Mouse (Mus musculus): ENCODE data around the gene C3ar1. TPM values are rescaled to one million over a fixed set of nuclear protein-coding genes. Genes with fewer than 3 reads are reported as not detected.
A peak's percentile ranks its signal among the peaks of the same experiment; 100 is the strongest.

C3ar1 gene
- polyA plus RNA-seq (2016; fragmentation: Nextera tagmentation; extraction: Ambion mirVana), result 0.74 and 0.85 TPM in 2 replicates

DNA sequence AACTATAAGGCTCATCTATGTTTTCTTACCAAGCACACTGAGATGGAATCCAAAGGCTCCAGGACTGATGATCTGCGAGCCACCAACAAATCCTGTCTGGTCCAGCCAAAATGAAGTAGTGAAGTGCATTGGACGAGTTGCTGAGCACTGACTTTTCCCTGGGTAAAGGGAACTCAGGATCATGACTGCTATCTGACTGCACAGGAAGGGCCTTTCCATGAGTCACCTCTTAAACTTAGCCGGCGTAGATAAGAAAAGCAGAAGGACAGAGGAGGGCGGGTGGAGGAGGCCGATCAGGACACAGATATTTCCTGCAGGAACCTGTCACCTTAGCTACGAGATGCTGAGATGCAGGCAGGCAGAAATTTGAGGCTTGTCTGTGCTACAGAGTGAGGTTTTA, at the start of gene C3ar1:
TSS of gene C3ar1 (minus strand) at position 207 of the 400 bp plus-strand sequence.
- Histone ChIP-seq H3K4me3 (no peak within 1 kb of the TSS), H3K27me3 (ENCODE audit: insufficient read depth, poor library complexity, severe bottlenecking) (no peaks in the 10 kb centered on the region), H3K27ac (no peak within 1 kb of the TSS), H3K36me3 (no peaks in the 10 kb centered on the region), H3K4me1 (peaks cover 10% of the 10 kb centered on the region; the same call in 1 of the 2 replicates), H3K9me3 (no peaks in the 10 kb centered on the region)
- no peak for DNase-seq (ENCODE audit: low spot score)
- WGBS, result 20% methylated on average over 7 of the region's 7 CpGs

DNA sequence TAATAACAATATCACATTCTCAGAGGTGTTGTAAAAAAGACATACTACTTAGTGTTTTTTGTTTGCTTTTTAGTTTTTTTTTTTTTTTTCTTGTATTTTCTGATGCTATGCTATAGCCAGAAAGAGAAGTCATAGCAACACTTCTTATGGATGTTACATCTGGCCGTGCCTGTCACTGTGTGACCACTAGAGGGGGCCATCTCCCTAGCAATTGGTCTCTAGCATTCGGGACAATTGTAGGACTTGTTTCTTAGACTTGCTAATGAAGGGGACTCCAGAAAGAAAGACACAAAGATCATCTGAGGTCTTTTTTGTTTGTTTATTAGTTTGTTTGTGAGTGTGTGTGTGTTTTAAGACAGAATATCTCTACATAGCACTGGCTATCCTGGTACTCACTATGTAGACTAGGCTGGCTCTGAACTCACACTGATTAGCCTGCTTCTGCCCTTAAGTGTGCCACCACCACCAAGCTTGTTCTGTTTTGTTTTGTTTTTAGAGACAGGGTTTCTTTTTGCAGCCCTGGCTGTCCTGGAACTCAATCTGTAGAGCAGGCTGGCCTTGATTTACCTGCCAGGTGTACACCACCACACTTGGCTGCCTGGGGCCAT, 36.6 kb upstream of the C3ar1 start:
- H3K4me1 ChIP-seq, result no peaks in the 10 kb centered on the region
- H3K9me3 ChIP-seq, result no peaks in the 10 kb centered on the region
- WGBS, result 11% methylated on average over 2 of the region's 2 CpGs
- DNase-seq (ENCODE audit: low spot score), result no peak
- H3K36me3 ChIP-seq, result peaks cover 32% of the 10 kb centered on the region
- H3K27me3 ChIP-seq (ENCODE audit: insufficient read depth, poor library complexity, severe bottlenecking), result no peaks in the 10 kb centered on the region
- H3K27ac ChIP-seq, result no peak overlapping the region
- H3K4me3 ChIP-seq, result no peak overlapping the region

DNA sequence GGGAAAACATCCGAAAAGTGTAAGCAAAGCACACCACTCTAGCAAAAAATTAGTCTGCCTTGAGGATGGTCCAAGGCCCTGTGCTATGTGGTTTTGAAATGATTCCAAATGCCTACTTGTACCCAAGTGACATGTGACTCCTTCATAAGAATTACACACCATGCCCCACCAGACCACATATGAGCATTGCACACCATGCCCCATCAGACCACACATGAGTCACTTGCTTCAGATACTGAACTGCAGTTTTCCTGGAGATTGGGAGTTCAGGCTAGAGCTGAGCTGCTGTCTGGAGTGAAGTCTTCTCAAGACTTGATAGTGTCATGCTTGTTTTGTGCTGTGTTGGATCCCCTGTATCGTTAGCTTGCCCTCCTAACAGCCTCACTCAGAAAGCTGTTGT, 33.6 kb upstream of the C3ar1 start:
- WGBS, result 87% methylated on average over 2 of the region's 2 CpGs
- no peak overlapping the region for H3K27ac ChIP-seq

DNA sequence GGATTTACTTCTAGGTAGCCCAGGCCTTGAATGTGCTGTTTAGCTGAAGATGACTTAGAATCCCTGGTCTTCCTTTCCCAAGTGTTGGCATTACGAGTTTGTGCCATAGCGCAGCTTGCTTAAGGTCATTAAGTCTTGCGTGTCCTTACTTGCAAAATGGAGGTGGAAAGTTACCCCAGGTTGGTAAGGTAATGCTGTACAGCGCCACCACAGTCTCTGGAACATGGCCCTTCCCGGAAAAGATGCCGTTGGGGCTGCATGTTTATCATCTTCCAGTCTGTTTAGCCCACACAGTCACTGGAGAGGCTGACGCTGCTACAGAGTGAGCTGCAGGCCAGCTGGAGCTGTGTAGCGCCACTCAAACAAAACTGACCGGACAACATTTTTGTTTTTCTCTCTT, 27.6 kb upstream of the C3ar1 start:
- Histone ChIP-seq H3K9me3 (no peaks in the 10 kb centered on the region), H3K4me3 (no peak overlapping the region), H3K27me3 (ENCODE audit: insufficient read depth, poor library complexity, severe bottlenecking) (no peaks in the 10 kb centered on the region), H3K4me1 (no peaks in the 10 kb centered on the region), H3K36me3 (peaks cover 97% of the 10 kb centered on the region), H3K27ac (no peak overlapping the region)
- no peak for DNase-seq (ENCODE audit: low spot score)
- 94% methylated on average over 9 of the region's 9 CpGs for WGBS

More for the DNA sequence above, 33.6 kb upstream of the C3ar1 start:
- DNase-seq (ENCODE audit: low spot score), result no peak
- no peaks in the 10 kb centered on the region for H3K9me3 ChIP-seq
- no peaks in the 10 kb centered on the region for H3K4me1 ChIP-seq
- H3K36me3 ChIP-seq, result peaks cover 59% of the 10 kb centered on the region
- H3K4me3 ChIP-seq, result no peak overlapping the region
- H3K27me3 ChIP-seq (ENCODE audit: insufficient read depth, poor library complexity, severe bottlenecking), result no peaks in the 10 kb centered on the region

DNA sequence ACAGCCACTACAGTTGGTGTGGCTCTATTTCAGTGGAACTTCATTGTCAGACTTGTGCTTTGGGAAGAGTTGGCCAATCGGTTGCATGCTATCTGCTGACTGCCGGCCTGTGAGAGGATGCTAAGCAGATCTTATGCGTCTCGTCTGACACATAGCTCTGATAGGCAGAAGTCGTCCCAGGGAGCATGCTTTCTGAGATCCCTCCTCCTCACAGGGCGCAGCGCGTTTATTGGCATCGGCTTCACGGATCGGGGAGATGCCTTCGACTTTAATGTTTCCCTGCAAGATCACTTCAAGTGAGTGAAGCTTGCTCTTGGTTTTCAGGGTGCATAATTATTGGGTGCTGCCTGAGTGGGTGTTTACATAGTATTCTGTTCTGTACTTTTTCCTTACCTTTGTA, 25.3 kb upstream of the C3ar1 start:
- peaks cover 86% of the 10 kb centered on the region for H3K36me3 ChIP-seq
- H3K4me3 ChIP-seq, result no peak overlapping the region
- H3K4me1 ChIP-seq, result no peaks in the 10 kb centered on the region
- DNase-seq (ENCODE audit: low spot score), result peak; percentile 52
- WGBS, result 81% methylated on average over 12 of the region's 12 CpGs
- no peak overlapping the region for H3K27ac ChIP-seq
- no peaks in the 10 kb centered on the region for H3K27me3 ChIP-seq (ENCODE audit: insufficient read depth, poor library complexity, severe bottlenecking)
- H3K9me3 ChIP-seq, result no peaks in the 10 kb centered on the region

DNA sequence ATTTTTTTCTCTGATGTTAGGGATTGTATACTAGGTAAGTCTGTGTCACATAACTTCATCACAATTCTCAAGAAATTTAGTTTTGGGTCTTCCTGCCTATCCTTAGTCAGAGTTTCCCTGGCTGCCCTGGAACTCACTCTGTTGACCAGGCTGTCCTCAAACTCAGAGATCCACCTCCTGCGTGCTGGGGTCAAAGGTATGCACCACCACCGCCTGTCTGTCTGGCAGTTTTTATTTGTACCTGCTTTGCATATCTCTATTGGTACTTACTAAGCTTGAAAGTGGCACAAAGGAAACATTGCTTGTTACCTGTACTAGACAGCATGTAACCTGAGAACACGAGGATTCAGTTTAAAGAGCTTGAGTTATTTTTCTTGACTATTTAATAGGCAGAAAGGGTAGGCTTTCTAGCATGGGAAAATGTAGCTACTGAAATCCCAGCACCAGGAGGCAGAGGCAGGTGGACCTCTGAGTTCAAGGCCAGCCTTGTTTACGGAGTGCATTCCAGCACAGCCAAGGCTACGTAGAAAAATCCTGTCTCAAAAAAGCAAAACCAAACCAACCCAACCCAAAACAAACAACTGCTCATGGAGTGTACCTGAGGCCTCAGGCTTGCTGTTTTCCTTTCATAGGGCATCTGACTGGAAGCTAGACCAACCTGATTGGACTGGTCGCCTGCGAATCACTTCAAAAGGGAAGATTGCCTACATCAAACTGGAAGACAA, 24.0 kb upstream of the C3ar1 start:
- DNase-seq (ENCODE audit: low spot score), result no peak
- Histone ChIP-seq H3K4me3 (no peak overlapping the region), H3K4me1 (no peaks in the 10 kb centered on the region), H3K36me3 (peaks cover 75% of the 10 kb centered on the region), H3K27me3 (ENCODE audit: insufficient read depth, poor library complexity, severe bottlenecking) (no peaks in the 10 kb centered on the region), H3K27ac (no peak overlapping the region), H3K9me3 (no peaks in the 10 kb centered on the region)
- WGBS, result 86% methylated on average over 7 of the region's 7 CpGs

DNA sequence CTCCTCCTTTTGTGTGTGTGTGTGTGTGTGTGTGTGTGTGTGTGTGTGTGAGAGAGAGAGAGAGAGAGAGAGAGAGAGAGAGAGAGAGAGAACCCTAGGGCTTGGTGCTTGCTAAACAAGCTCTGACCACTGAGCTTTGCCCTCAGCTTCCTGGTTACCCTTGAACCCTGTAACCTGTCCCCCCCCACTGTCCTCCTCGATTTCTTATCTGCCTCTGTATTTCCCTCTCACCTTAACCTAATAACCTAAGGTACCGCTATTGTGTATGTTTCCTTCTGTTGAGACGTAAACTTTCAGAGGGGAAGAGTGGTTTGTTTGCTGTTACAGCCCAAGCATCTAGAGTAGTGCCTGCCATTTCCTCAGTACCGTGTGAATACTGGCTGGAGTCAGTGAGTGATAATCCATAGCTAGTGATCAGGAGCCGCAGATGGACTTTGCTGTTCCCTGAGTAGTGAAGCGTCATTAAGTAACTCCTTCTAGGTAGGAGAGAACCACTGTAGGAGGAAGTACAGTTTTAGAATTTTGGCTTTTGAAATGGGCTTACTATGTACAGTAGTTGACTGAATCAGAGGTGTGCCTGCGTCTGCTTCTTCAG, 23.3 kb upstream of the C3ar1 start:
- H3K9me3 ChIP-seq, result no peaks in the 10 kb centered on the region
- H3K36me3 ChIP-seq, result peaks cover 69% of the 10 kb centered on the region
- H3K4me3 ChIP-seq, result no peak overlapping the region
- 88% methylated on average over 7 of the region's 7 CpGs for WGBS
- no peak overlapping the region for H3K27ac ChIP-seq
- no peaks in the 10 kb centered on the region for H3K4me1 ChIP-seq
- no peaks in the 10 kb centered on the region for H3K27me3 ChIP-seq (ENCODE audit: insufficient read depth, poor library complexity, severe bottlenecking)
- peak; percentile 24 for DNase-seq (ENCODE audit: low spot score)

DNA sequence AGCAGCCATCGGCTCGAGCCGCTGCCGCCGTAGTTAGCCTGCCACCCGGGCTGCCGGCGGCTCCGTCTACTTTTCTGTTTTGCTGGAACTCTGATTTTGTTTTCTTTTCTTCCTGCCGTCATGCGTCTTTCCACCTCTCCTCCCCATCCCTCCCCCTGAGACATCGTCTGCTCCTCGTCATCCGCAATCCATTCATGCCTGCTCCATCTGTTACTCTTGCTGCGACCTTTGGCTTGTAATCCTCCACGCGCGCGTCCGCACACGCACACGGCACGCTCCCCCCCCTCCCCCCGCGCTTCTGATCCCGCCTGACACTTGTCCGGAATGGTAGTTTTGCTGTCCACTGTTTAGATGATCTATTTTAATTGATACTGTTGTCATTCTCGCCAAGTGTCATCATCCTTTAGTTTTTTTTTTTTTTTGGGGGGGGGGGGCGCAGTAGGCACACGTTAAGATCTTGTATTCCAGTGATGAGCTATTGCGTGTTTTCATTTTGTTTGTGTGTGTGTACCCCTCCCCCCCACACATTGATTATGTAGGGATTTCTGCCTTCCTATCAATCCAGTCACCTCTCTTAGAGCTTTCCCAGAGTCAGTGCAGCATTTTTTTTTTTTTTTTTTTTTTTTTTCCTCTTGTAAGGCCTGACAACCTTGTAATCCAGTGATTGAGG, 18.9 kb upstream of the C3ar1 start:
- Histone ChIP-seq H3K27ac (peak overlapping the region; percentile 96), H3K36me3 (peaks cover 25% of the 10 kb centered on the region), H3K4me3 (peak overlapping the region; percentile 78), H3K27me3 (ENCODE audit: insufficient read depth, poor library complexity, severe bottlenecking) (no peaks in the 10 kb centered on the region), H3K4me1 (no peaks in the 10 kb centered on the region), H3K9me3 (no peaks in the 10 kb centered on the region)
- WGBS, result under 1% methylated on average over 31 of the region's 31 CpGs
- peak; percentile 78 for DNase-seq (ENCODE audit: low spot score)

DNA sequence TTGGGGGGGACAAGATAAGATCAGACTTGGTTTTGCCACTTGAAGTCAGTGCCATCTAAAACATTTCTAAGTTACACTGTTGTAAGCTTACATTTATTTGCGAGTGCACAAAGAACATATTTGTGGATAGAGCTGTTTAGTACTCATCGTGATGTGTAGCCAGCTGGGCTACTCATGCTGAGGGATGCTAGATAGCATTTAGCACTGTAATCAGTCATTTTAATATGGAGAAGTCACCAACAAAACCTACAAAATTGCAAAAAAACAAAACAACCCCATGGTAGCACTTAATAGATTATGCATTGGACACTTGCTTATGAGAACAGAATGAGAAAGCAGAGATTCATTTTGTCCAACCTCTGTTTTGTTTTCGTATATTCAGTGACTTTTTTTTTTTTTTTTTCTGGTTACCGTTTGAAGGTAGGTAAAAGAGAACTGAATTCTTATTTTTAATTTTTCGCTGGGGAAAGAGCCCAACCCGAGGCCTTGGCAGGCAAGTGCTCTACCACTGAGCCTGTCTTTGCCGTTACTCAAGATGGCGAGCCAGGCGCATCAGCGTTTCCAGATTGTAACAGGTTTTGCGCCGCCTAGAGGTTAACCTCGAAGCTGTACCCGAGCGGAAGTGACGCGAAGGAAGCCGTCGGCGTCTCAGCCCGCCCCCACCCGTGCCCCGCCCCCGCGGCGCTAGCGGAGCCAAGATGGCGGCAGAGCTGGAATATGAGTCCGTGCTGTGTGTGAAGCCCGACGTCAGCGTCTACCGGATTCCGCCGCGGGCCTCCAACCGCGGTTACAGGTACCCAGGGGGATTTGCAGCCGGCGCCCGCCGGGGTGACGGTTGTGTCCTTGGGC, 18.1 kb upstream of the C3ar1 start, which contains the start of gene Necap1:
TSS of gene Necap1 (plus strand) at position 604 of the 849 bp plus-strand sequence.
- DNase-seq (ENCODE audit: low spot score), result peak; percentile 97
- H3K4me3 ChIP-seq, result peak within 1 kb of the TSS; percentile 78
- peaks cover 18% of the 10 kb centered on the region for H3K36me3 ChIP-seq
- WGBS, result 7% methylated on average over 43 of the region's 43 CpGs
- no peaks in the 10 kb centered on the region for H3K27me3 ChIP-seq (ENCODE audit: insufficient read depth, poor library complexity, severe bottlenecking)
- H3K9me3 ChIP-seq, result no peaks in the 10 kb centered on the region
- no peaks in the 10 kb centered on the region for H3K4me1 ChIP-seq
- H3K27ac ChIP-seq, result peak within 1 kb of the TSS; percentile 96

DNA sequence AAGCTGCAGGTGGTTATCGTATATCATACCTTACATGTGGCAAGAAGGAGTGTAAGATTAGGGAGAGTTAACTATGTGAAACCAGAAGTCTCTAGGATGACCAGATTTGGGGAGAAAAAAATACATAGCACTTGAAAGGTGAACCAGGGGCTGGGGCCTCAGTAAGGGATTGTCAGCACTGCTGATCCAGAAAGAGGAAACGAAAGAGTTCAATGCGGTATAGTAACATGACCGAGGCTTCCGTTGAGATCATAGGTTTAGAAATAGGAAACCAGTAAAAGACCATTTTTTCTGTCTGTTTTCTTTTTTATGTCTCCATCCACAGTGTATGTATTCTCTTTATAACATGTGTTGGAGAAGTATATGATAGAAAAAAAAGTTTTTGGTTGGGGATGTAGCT, 16.8 kb upstream of the C3ar1 start:
- no peak for DNase-seq (ENCODE audit: low spot score)
- Histone ChIP-seq H3K4me1 (no peaks in the 10 kb centered on the region), H3K36me3 (peaks cover 6% of the 10 kb centered on the region; the same call in 1 of the 2 replicates), H3K9me3 (no peaks in the 10 kb centered on the region), H3K27ac (no peak overlapping the region), H3K4me3 (no peak overlapping the region), H3K27me3 (ENCODE audit: insufficient read depth, poor library complexity, severe bottlenecking) (no peaks in the 10 kb centered on the region)
- whole genome bisulfite sequencing, result 83% methylated on average over 5 of the region's 5 CpGs

DNA sequence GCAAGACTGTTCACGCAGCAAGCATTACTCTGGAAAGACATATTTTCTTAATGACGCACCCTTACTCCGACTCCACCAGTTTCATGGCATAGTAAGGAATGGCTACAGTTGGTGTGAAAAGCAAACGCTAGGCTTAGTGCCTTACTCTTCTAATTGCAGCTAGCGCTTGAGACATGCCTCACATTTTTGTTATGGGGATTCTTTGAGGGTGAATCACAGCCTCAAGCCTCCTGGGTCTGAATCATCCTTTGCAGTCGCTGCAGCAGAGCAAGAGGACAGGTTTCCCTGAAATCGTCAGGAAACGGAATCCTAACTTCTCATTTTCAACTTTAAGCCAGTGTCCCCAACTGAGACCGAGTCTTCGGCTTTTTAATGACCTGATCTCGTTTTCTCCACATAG, 13.9 kb upstream of the C3ar1 start:
- DNase-seq (ENCODE audit: low spot score), result no peak
- H3K4me1 ChIP-seq, result no peaks in the 10 kb centered on the region
- H3K36me3 ChIP-seq, result no peaks in the 10 kb centered on the region
- no peaks in the 10 kb centered on the region for H3K9me3 ChIP-seq
- no peak overlapping the region for H3K27ac ChIP-seq
- 66% methylated on average over 11 of the region's 11 CpGs for WGBS
- H3K4me3 ChIP-seq, result no peak overlapping the region
- no peaks in the 10 kb centered on the region for H3K27me3 ChIP-seq (ENCODE audit: insufficient read depth, poor library complexity, severe bottlenecking)

DNA sequence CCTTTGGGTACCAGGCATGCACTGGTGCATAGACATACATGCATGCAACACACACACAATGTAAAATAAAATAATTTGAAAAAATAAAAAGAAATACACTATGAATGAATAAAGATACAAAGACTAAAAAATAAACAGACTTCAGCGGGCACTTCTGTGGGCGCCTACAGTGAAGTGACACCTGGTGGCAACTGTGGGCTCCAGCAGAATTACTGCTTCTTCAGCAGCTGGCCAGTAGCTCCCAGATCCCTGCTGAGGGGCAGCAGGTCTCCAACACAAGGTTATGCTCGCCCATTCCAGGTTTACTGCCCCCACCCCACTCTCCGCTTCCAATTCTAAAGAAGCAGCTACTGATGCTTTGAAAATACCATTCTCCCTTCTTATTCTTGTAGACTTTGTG, 12.0 kb upstream of the C3ar1 start:
- Histone ChIP-seq H3K27ac (no peak overlapping the region), H3K9me3 (no peaks in the 10 kb centered on the region), H3K4me1 (no peaks in the 10 kb centered on the region), H3K36me3 (no peaks in the 10 kb centered on the region), H3K27me3 (ENCODE audit: insufficient read depth, poor library complexity, severe bottlenecking) (no peaks in the 10 kb centered on the region), H3K4me3 (no peak overlapping the region)
- 50% methylated on average over 4 of the region's 4 CpGs for WGBS
- no peak for DNase-seq (ENCODE audit: low spot score)

Measured in heart, embryonic 10.5 days (tissue).